Mouse (Mus musculus) cerebellum, postnatal 4 days (tissue): Measurements from ENCODE around the gene Oas1e.
"Not testable (repeated sequence)": the region's sequence is repeated elsewhere in the genome, so short reads cannot be mapped to it uniquely, and the experiment has no call there.

Source experiments
- DNase-seq, 2 experiments: peaks; one replicate each; pipeline ENCODE4 v3.0.0; 2022; ENCODE audit warnings: low spot score in 2 of 2, mixed read lengths in 1 of 2

Gene Oas1e

GRCm38 (mm10) chr5:120795480-120796034 lies at the start of gene Oas1e:
Gene Oas1e (minus strand): TSS chr5:120795530.
- not testable (repeated sequence) for DNase-seq

- DNase-seq, result no peak
Observed at GRCm38 (mm10) chr5:120844713-120845112, 49.4 kb upstream of the Oas1e start.

- peak in 1 of 2 experiments; percentile 62 for DNase-seq
Observed at GRCm38 (mm10) chr5:120836731-120837585, 41.6 kb upstream of the Oas1e start.

- DNase-seq, result no peak
Observed at GRCm38 (mm10) chr5:120833335-120834280, 38.3 kb upstream of the Oas1e start.

GRCm38 (mm10) chr5:120831031-120831430 lies 35.7 kb upstream of the Oas1e start:
- DNase-seq, result no peak

- DNase-seq, result no peak
Observed at GRCm38 (mm10) chr5:120818999-120819398, 23.7 kb upstream of the Oas1e start.

- DNase-seq, result no peak
Observed at GRCm38 (mm10) chr5:120815949-120816348, 20.6 kb upstream of the Oas1e start.

GRCm38 (mm10) chr5:120813023-120813422 lies 17.7 kb upstream of the Oas1e start:
- no peak for DNase-seq

- peak in 1 of 2 experiments; percentile 59 for DNase-seq
Observed at GRCm38 (mm10) chr5:120811951-120812819, 16.9 kb upstream of the Oas1e start, which contains the start of gene Oas1c. Gene Oas1c (minus strand): TSS chr5:120812514.

- no peak for DNase-seq
Observed at GRCm38 (mm10) chr5:120809171-120809570, 13.8 kb upstream of the Oas1e start.

GRCm38 (mm10) chr5:120806458-120806857 lies 11.1 kb upstream of the Oas1e start:
- DNase-seq, result peak in 1 of 2 experiments; percentile 41

- no peak for DNase-seq
Observed at GRCm38 (mm10) chr5:120803596-120803995, 8.3 kb upstream of the Oas1e start.

- not testable (repeated sequence) for DNase-seq
Observed at GRCm38 (mm10) chr5:120798943-120799342, 3.6 kb upstream of the Oas1e start.

- not testable (repeated sequence) for DNase-seq
Observed at GRCm38 (mm10) chr5:120798147-120798546, 2.8 kb upstream of the Oas1e start.

GRCm38 (mm10) chr5:120793043-120793442 lies 2.3 kb downstream of the Oas1e start:
- peak in 1 of 2 experiments; percentile 61 for DNase-seq

GRCm38 (mm10) chr5:120787042-120787441 lies 8.3 kb downstream of the Oas1e start:
- DNase-seq, result no peak

GRCm38 (mm10) chr5:120782446-120782845 lies 12.9 kb downstream of the Oas1e start:
- no peak for DNase-seq

- no peak for DNase-seq
Observed at GRCm38 (mm10) chr5:120781646-120782045, 13.7 kb downstream of the Oas1e start.

GRCm38 (mm10) chr5:120779922-120780321 lies 15.4 kb downstream of the Oas1e start:
- DNase-seq, result no peak

- DNase-seq, result no peak
Observed at GRCm38 (mm10) chr5:120778941-120779340, 16.4 kb downstream of the Oas1e start.

GRCm38 (mm10) chr5:120777478-120777877 lies 17.9 kb downstream of the Oas1e start, which contains the start of gene Oas3:
Gene Oas3 (minus strand): TSS chr5:120777661.
- DNase-seq, result no peak
